Mouse (Mus musculus) pancreas, adult 10 weeks (tissue): ENCODE measurements around the gene Zswim4. TPM values are rescaled to one million over a fixed set of nuclear protein-coding genes. Genes with fewer than 3 reads are reported as not detected.

Experiments
- polyA plus RNA-seq: library from polyadenylated mRNA; stranded (reverse); fragments of 350-450 nt; fragmentation: Illumina TruSeq; extraction: RNeasy Lipid Tissue Mini Kit (QIAGEN cat#74804); gene quantifications from one replicate; pipeline ENCODE4 v1.2.3, GENCODE M21; 2015; ENCODE audit warnings: low read depth, low replicate concordance; ENCODE audit not compliant: insufficient read depth

The Zswim4 gene
- polyA plus RNA-seq, result 0.96 TPM

DNA sequence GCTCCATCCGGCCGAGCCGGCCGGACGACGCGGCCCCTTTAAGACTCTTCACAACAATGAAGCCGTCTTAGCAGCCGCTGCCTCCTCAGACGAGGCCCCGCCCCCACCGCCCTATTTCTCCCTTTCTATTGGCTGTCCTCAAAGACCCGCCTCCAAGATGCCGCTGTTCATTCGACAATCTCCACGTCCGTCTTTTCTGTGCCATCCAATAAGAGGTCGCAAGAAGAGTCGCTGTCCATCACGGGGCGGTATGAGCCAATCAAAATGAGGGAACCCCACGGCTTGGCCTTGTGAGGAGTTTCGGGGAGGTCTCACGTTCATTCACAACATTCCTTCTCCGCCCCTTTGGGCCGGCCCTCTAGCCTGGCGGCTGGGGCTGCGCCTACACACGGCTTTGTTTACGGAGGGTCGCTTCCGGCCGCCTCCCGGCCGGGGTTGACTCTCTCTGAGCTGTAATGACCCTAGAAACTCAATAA lies at the start of gene Zswim4:
Zswim4 (minus strand) TSS at position 58 of the 476 bp plus-strand sequence.

DNA sequence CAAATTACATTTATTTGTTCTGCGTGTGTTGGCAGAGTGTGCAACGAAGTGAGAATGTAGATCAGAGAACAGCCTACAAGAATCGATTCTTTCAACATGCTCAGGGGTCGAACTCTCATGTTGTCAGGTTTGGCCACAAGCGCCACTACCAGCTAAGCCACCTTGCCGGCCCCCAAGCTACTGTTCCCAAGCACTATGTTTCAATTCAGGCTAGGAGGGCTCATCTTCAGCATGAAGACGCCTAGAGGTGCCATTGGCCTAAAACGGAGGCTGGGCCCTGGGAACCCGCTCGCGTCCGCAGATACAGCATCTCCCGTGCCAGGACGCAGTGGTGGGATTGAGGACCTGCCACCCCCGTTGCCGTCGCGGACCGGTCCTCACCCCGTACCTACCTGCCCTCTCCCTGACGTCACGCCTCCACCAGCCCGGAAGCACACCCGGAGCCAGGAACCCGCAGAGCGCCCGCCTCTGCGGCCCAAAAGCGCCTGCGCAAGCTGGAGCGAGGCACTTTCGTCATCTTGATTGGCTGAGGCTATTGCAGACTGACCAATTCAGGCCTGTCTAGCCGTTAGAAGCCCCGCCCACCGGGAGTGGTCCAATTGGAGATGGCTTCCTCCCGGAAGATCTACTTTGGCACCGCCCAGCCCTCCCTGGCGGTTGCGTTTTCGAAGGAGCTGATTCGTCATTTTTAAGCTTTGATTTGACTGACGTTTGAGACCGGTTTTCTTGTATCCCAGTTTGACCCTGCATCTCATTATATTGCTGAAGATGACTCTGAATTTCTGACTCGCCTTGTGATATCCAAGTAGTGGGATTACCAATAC lies 33.3 kb upstream of the Zswim4 start, which contains the start of gene Ccdc130:
Ccdc130 (minus strand) TSS at position 431 of the 824 bp plus-strand sequence.

DNA sequence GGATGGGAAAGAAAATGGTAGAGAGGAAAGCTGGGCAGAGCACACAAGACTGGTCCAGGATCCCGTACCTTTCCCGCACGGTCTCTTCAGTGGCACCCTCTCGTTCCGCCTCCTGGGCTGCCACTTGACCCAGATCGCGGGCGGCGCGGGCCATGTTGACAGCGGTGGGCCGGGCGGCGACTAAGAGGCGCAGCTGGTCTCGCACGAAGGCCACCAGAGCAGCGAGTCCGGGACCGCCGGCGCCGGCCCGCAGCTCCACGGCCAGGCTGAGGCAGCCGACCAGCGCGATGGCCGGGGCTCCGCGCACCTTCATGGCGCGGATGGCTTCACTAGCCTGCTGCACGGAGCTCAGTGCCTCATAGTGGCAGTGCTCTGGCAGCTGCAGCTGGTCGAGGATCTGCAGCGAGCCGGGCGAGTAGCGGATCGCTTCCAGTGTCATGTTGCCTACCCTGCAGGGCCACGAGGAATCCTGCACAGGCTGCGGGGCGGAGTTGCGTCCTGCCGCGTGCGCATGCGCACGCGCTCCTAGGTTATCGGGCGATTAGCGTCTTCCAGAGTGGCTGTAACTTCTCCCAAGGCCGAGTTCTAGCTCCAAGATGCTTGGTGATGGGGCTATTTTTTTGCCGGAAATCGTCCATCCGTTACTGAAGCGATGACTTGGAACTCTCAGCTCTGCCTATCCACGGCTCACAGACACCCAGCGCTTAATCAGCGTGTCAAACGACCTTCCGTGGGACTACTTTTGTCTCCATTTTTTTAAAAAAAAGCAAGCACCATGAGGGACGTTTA lies 20.2 kb upstream of the Zswim4 start, which contains the start of gene Mri1:
Mri1 (minus strand) TSS at position 505 of the 789 bp plus-strand sequence.

DNA sequence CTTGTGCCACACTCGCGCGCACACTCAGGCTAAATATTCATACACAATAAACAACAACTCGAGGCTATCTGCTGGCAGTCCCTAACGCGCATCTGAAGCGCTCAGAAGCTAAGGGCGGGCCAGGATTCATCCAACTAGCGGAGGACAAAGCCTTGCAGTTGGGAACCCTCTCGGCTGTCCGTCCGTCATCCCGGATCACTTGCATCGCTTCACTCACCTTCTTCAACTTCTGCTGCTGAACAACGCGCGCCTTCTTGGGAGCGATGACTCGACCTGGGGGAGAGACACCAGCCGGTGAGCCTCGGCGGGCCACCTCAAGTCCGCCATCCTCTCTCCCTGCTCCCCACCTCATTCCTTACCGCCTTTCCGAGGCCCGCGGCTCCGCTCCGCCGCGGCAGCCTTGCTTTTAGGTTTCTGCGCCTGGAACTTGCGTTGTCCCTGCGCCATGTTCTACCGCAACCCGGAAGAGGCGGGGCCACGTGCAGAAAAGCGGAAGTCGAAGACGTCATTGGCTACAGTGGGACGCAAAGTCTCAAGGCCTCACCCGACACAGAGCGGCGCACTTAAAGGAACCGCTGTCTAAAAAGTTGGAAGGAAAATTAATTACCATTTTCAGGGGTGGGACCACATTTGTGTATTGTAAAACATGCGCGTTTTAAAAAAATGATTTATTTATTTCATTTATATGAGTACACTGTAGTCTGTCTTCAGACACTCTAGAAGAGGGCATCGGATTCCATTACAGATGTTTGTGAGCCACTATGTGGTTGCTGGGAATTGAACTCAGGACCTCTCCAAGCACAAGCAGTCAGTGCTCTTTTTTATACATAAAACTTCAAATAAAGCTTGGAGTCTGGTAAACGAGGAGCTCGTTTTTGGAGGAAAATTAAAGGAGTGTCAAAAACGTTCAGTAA lies 12.7 kb upstream of the Zswim4 start, which contains the start of gene D8Ertd738e:
D8Ertd738e (minus strand) TSS at position 463 of the 914 bp plus-strand sequence.

GRCm38 (mm10) chr8:84185117-84185516 lies 51.7 kb downstream of the Zswim4 start, which contains the start of gene Nanos3:
Gene Nanos3, minus strand, starts transcription at chr8:84185217.

Other genes with a start within 250 kb of the Zswim4 start
- 15.6 TPM for gene Samd1, start 239.4 kb downstream of the Zswim4 start, polyA plus RNA-seq
- gene 1700067K01Rik, start 235.6 kb downstream of the Zswim4 start, polyA plus RNA-seq, result not detected
- gene 2210011C24Rik, start 224.9 kb downstream of the Zswim4 start, polyA plus RNA-seq, result not detected
- 2.5 TPM for gene Palm3, start 215.6 kb downstream of the Zswim4 start, polyA plus RNA-seq
- gene Il27ra, start 194.5 kb downstream of the Zswim4 start, polyA plus RNA-seq, result 0.90 TPM
- gene Rln3, start 192.1 kb downstream of the Zswim4 start, polyA plus RNA-seq, result not detected
- not detected for gene Gm10643, start 171.9 kb downstream of the Zswim4 start, polyA plus RNA-seq
- 5.4 TPM for gene Rfx1, start 170.2 kb downstream of the Zswim4 start, polyA plus RNA-seq
- gene Dcaf15, start 132.3 kb downstream of the Zswim4 start, polyA plus RNA-seq, result 4.5 TPM
- not detected for gene Podnl1, start 111.1 kb downstream of the Zswim4 start, polyA plus RNA-seq
- gene Cc2d1a, start 89.1 kb downstream of the Zswim4 start, polyA plus RNA-seq, result 6.1 TPM
- gene 4930432K21Rik, start 89.0 kb downstream of the Zswim4 start, polyA plus RNA-seq, result not detected
- not detected for gene Nanos3, start 51.8 kb downstream of the Zswim4 start, polyA plus RNA-seq
- 75.9 TPM for gene D8Ertd738e, start 12.7 kb upstream of the Zswim4 start, polyA plus RNA-seq
- 6.5 TPM for gene Mri1, start 20.3 kb upstream of the Zswim4 start, polyA plus RNA-seq
- gene Ccdc130, start 33.3 kb upstream of the Zswim4 start, polyA plus RNA-seq, result 9.7 TPM
- 9.7 TPM for gene Cacna1a, start 151.4 kb upstream of the Zswim4 start, polyA plus RNA-seq